Mouse (Mus musculus) hindbrain, embryonic 11.5 days (tissue): ENCODE results near the gene Nucb1. TPM values are rescaled to one million over a fixed set of nuclear protein-coding genes. Genes with fewer than 3 reads are reported as not detected.

ENCODE experiments used
- ATAC-seq: fragments of 200-750 bp; cut with Nextera tagmentation; 2 replicates; pipeline ENCODE4 v1.8.0; 2017; ENCODE audit warnings: mild to moderate bottlenecking, moderate TSS enrichment, moderate library complexity; ENCODE audit not compliant: low FRiP score
- DNase-seq: peaks from one replicate; pipeline ENCODE4 v3.0.0-alpha.2; 2015; ENCODE audit warnings: low spot score
- H3K27ac ChIP-seq: fragments of 300-500 bp; sonication (generic); 2 replicates; pipeline ENCODE4 v1.5.1; 2014; ENCODE audit warnings: mild to moderate bottlenecking, low read depth, low read length
- H3K27me3 ChIP-seq: fragments of 300-500 bp; sonication (generic); 2 replicates; pipeline ENCODE4 v1.6.1; 2014; ENCODE audit warnings: mild to moderate bottlenecking, low read length, moderate library complexity, mixed read lengths; ENCODE audit not compliant: control insufficient read depth, insufficient read depth
- H3K36me3 ChIP-seq: fragments of 300-500 bp; sonication (generic); 2 replicates; pipeline ENCODE4 v1.6.1; 2014; ENCODE audit warnings: mild to moderate bottlenecking, low read length, moderate library complexity, mixed read lengths; ENCODE audit not compliant: control insufficient read depth, insufficient read depth
- H3K4me1 ChIP-seq: fragments of 300-500 bp; sonication (generic); replicated peaks from 2 replicates; pipeline ENCODE4 v1.6.1; 2014; ENCODE audit warnings: low read length, mixed read lengths; ENCODE audit not compliant: control insufficient read depth, insufficient read depth
- H3K4me2 ChIP-seq: fragments of 300-500 bp; sonication (generic); replicated peaks from 2 replicates; pipeline ENCODE4 v1.6.1; 2014; ENCODE audit warnings: mild to moderate bottlenecking, low read depth, low read length
- H3K4me3 ChIP-seq: fragments of 300-500 bp; sonication (generic); 2 replicates; pipeline ENCODE4 v1.5.1; 2014; ENCODE audit warnings: low read depth, low read length
- H3K9ac ChIP-seq: fragments of 300-500 bp; sonication (generic); 2 replicates; pipeline ENCODE4 v1.6.1; 2014; ENCODE audit warnings: low read depth, low read length
- H3K9me3 ChIP-seq: fragments of 300-500 bp; sonication (generic); 2 replicates; pipeline ENCODE4 v1.6.1; 2016; ENCODE audit warnings: low read length; ENCODE audit not compliant: control insufficient read depth
- WGBS: fragments of 180-500 bp; shearing (Covaris S2); extraction: QIAGEN DNeasy Blood & Tissue Kit; methylation state at CpG from one replicate; pipeline ENCODE4 v1.1.7; 2014; 5-methylcytosine and 5-hydroxymethylcytosine counted together
- polyA plus RNA-seq: library from polyadenylated mRNA; unstranded; fragments of >200 nt; fragmentation: Nextera tagmentation; extraction: Ambion mirVana; gene quantifications from 2 replicates; pipeline ENCODE4 v1.2.1, GENCODE M21; 2014

Gene Nucb1
- polyA plus RNA-seq, 1 experiment from 2014 or later = 92.7 TPM

- Histone ChIP-seq H3K27ac (no peak overlapping the region), H3K4me1 (no peaks in the 10 kb centered on the region), H3K4me3 (no peak overlapping the region), H3K9ac (no peak overlapping the region), H3K9me3 (no peaks in the 10 kb centered on the region), H3K27me3 (no peaks in the 10 kb centered on the region), H3K36me3 (no peaks in the 10 kb centered on the region), H3K4me2 (no peak overlapping the region)
- WGBS = 86% methylated on average over 16 of the region's 16 CpGs
- ATAC-seq = no peak
- no peak for DNase-seq
These were observed 39.6 kb upstream of the Nucb1 start for GRCm38 (mm10) chr7:45549641-45550436.

- Histone ChIP-seq H3K9me3 (no peaks in the 10 kb centered on the region), H3K9ac (no peak overlapping the region), H3K36me3 (no peaks in the 10 kb centered on the region), H3K27ac (no peak overlapping the region), H3K27me3 (no peaks in the 10 kb centered on the region), H3K4me1 (no peaks in the 10 kb centered on the region), H3K4me2 (no peak overlapping the region), H3K4me3 (no peak overlapping the region)
- ATAC-seq = no peak
- WGBS = 87% methylated on average over 1 of the region's 1 CpGs
- no peak for DNase-seq
These were observed 34.3 kb upstream of the Nucb1 start for GRCm38 (mm10) chr7:45544525-45544924.

- H3K27ac ChIP-seq = no peak overlapping the region
- H3K9me3 ChIP-seq = no peaks in the 10 kb centered on the region
- ATAC-seq (no peak), DNase-seq (no peak)
- no peak overlapping the region for H3K9ac ChIP-seq
- H3K4me2 ChIP-seq = no peak overlapping the region
- H3K36me3 ChIP-seq = no peaks in the 10 kb centered on the region
- no peak overlapping the region for H3K4me3 ChIP-seq
- 63% methylated on average over 2 of the region's 2 CpGs for WGBS
- no peaks in the 10 kb centered on the region for H3K27me3 ChIP-seq
- 0 out of 2 replicates have a peak, but pooled peaks cover 4% of the 10 kb centered on the region for H3K4me1 ChIP-seq
These were observed 30.0 kb upstream of the Nucb1 start for GRCm38 (mm10) chr7:45540213-45540612.

GRCm38 (mm10) chr7:45539095-45539494 lies 28.9 kb upstream of the Nucb1 start:
- Histone ChIP-seq H3K36me3 (no peaks in the 10 kb centered on the region), H3K4me1 (0 out of 2 replicates have a peak, but pooled peaks cover 4% of the 10 kb centered on the region), H3K9me3 (no peaks in the 10 kb centered on the region), H3K9ac (no peak overlapping the region), H3K27ac (no peak overlapping the region), H3K27me3 (no peaks in the 10 kb centered on the region), H3K4me2 (no peak overlapping the region), H3K4me3 (no peak overlapping the region)
- 77% methylated on average over 3 of the region's 3 CpGs for WGBS
- DNase-seq (no peak), ATAC-seq (no peak)

GRCm38 (mm10) chr7:45538163-45539041 lies 28.2 kb upstream of the Nucb1 start:
- H3K9ac ChIP-seq = peak overlapping the region; percentile 63
- H3K4me3 ChIP-seq = peak overlapping the region; percentile 48
- peak overlapping the region; percentile 73 for H3K4me2 ChIP-seq
- peak; percentile 82 for ATAC-seq
- peak; percentile 64 for DNase-seq
- H3K27ac ChIP-seq = no peak overlapping the region
- H3K27me3 ChIP-seq = no peaks in the 10 kb centered on the region
- WGBS = 3% methylated on average over 25 of the region's 29 CpGs
- no peaks in the 10 kb centered on the region for H3K9me3 ChIP-seq
- no peaks in the 10 kb centered on the region for H3K36me3 ChIP-seq
- H3K4me1 ChIP-seq = 0 out of 2 replicates have a peak, but pooled peaks cover 4% of the 10 kb centered on the region

DNA sequence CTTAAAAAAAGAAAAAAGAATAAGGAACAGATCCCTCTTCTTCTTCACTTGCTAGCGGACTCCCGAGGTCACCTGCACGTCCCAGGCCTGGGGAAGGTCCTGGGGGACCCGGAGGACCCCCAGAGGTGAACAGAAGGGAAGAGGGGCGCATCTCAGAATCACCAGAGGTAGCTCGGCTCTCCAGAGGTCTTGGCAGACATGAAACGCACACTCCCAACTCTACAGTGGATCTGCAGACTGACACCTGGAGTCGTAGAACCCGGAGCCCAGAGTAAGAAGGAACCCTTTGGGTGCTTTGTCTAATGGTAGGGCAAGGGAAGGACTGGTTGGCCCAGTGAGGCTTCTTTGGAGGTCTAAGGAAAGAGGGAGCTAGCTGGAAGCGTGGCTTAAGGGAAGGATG lies 27.4 kb upstream of the Nucb1 start:
- Histone ChIP-seq H3K4me1 (0 out of 2 replicates have a peak, but pooled peaks cover 4% of the 10 kb centered on the region), H3K9ac (no peak overlapping the region), H3K27me3 (no peaks in the 10 kb centered on the region), H3K27ac (no peak overlapping the region), H3K36me3 (no peaks in the 10 kb centered on the region), H3K4me3 (peak overlapping the region; percentile 48), H3K9me3 (no peaks in the 10 kb centered on the region), H3K4me2 (peak overlapping the region; percentile 73)
- no peak for ATAC-seq
- WGBS = 81% methylated on average over 10 of the region's 10 CpGs
- DNase-seq = no peak

DNA sequence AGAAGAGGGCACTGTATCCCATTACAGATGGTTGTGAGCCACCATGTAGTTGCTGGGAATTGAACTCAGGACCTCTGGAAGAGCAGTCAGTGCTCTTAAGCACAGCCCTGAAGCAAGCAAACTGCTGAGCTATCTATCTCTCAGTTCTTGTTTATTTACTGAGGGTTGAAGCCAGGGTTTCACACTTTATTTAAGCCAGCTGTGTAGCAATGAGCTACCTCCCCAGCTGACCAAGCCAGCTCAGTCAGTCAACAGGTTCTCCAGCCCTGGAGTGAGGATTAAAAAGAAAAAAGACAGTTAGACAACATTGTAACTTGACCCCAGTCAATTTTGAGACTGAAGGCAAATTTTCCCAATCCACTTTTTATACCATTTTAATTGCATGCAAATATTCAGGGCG lies 25.5 kb upstream of the Nucb1 start:
- Histone ChIP-seq H3K4me1 (0 out of 2 replicates have a peak, but pooled peaks cover 4% of the 10 kb centered on the region), H3K4me3 (no peak overlapping the region), H3K27me3 (no peaks in the 10 kb centered on the region), H3K9ac (no peak overlapping the region), H3K27ac (no peak overlapping the region), H3K9me3 (no peaks in the 10 kb centered on the region), H3K36me3 (no peaks in the 10 kb centered on the region), H3K4me2 (no peak overlapping the region)
- no peak for DNase-seq
- ATAC-seq = no peak
- WGBS = 90% methylated on average over 1 of the region's 1 CpGs

DNA sequence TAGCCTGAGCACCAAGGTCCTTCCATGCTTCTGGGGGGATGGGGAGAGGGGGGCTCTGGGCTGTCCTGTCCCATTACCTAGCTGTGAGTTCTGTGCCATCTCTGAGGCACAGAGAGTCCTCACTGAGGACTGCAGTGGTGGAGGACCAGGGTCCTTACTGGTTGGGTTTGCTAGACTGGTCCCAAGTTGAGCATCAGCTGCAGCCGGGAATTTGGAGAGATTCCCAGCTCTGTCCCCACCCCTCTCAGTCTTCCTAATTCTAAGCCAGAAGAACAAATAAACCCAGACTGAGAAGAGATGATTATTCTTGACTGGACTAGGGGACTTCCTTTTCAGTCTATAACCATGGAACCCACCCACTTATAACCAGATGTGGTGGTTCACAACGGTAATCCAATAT lies 20.4 kb upstream of the Nucb1 start:
- no peak overlapping the region for H3K9ac ChIP-seq
- H3K4me1 ChIP-seq = no peaks in the 10 kb centered on the region
- H3K27me3 ChIP-seq = no peaks in the 10 kb centered on the region
- H3K36me3 ChIP-seq = no peaks in the 10 kb centered on the region
- H3K4me2 ChIP-seq = no peak overlapping the region
- H3K4me3 ChIP-seq = no peak overlapping the region
- H3K27ac ChIP-seq = no peak overlapping the region
- ATAC-seq = no peak
- H3K9me3 ChIP-seq = no peaks in the 10 kb centered on the region
- DNase-seq = no peak
- WGBS = 79% methylated on average over 2 of the region's 2 CpGs
